Mouse (Mus musculus): Measurements from ENCODE around the gene Lrtm2. TPM values are rescaled to one million over a fixed set of nuclear protein-coding genes. Genes with fewer than 3 reads are reported as not detected.

The Lrtm2 gene
- total RNA-seq, 2 experiments from 2014 or later: 40.4 to 42.8 TPM

DNA sequence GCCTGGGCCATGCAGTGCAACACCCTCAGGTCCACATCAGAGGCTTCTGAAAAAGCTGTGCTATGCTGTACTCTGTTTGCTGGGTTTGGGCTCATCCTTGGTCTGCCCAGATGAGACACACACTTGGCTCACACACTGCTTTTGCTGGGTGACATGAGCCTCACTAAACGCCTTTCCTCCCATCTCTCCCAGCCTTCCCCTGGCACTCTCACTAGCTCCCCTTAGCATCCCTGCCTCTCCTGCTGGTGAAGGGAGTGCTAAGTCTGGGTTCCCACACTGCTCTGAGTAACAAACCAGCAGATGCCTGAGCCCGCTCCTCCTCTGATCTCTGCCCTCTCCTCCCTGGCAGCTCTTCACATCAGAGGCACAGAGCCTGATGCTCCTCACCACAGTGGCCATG, 53.9 kb downstream of the Lrtm2 start:
- DNase-seq: no peak

Other genes with a start within 250 kb of the Lrtm2 start
- 10 to 100 TPM; 16.9 to 18.6 TPM for gene Dcp1b, start 155.5 kb downstream of the Lrtm2 start, total RNA-seq (2021)
- 10 to 100 TPM; 78.0 to 92.9 TPM for gene Cacna1c, start 134.3 kb downstream of the Lrtm2 start, total RNA-seq (2021)
- 1 to 10 TPM in 1 of 2 experiments, under 1 TPM in 1; 0.78 to 1.4 TPM for gene Cacna2d4, start 94.2 kb downstream of the Lrtm2 start, total RNA-seq (2021)
- 10 to 100 TPM; 36.2 to 41.5 TPM for gene Adipor2, start 86.9 kb upstream of the Lrtm2 start, total RNA-seq (2021)
- 10 to 100 TPM; 31.6 to 33.6 TPM for gene Fbxl14, start 148.9 kb upstream of the Lrtm2 start, total RNA-seq (2021)
- gene Wnt5b, start 213.6 kb upstream of the Lrtm2 start, total RNA-seq (2021): 1 to 10 TPM; 1.7 to 2.2 TPM

Measured in layer of hippocampus, postnatal 36 days (tissue).